Mouse (Mus musculus) MEL (cell line): ENCODE results near the gene Psme2. TPM values are rescaled to one million over a fixed set of nuclear protein-coding genes. Genes with fewer than 3 reads are reported as not detected.

ENCODE experiments used
- DNase-seq: peaks from one replicate; pipeline ENCODE4 v3.0.0; 2011; ENCODE audit warnings: low read depth, low spot score
- H3K27ac ChIP-seq: 2 replicates; pipeline ENCODE4 v1.5.1; 2012; ENCODE audit warnings: low read depth, mild to moderate bottlenecking, control low read depth, low read length, moderate library complexity; ENCODE audit not compliant: control insufficient read depth
- H3K27me3 ChIP-seq, 2 experiments: fragments of 150-350 bp in 1 of 2; sonication (generic) in 1 of 2; 2 replicates each; pipeline ENCODE4 v1.6.1; 2012; ENCODE audit warnings: low read length in 2 of 2, mild to moderate bottlenecking in 2 of 2, improper control_type of control experiment in 1 of 2, moderate library complexity in 1 of 2; ENCODE audit not compliant: insufficient read depth in 2 of 2, control insufficient read depth in 1 of 2
- H3K36me3 ChIP-seq, 2 experiments: 2 replicates each; pipeline ENCODE4 v1.6.1; 2012 to 2014; ENCODE audit warnings: low read length in 2 of 2, improper control_type of control experiment in 1 of 2, inconsistent platforms in 1 of 2, mild to moderate bottlenecking in 1 of 2; ENCODE audit not compliant: insufficient read depth in 2 of 2, control insufficient read depth in 1 of 2
- H3K4me1 ChIP-seq, 2 experiments: fragments of 150-350 bp in 1 of 2; sonication (generic) in 1 of 2; 2 replicates each; pipeline ENCODE4 v1.6.1; 2012; ENCODE audit warnings: low read length in 2 of 2, improper control_type of control experiment in 1 of 2, mild to moderate bottlenecking in 1 of 2; ENCODE audit not compliant: insufficient read depth in 2 of 2, control insufficient read depth in 1 of 2
- H3K4me3 ChIP-seq, 2 experiments: fragments of 150-350 bp in 1 of 2; sonication (generic) in 1 of 2; 2 replicates each; pipeline ENCODE4 v1.5.1; 2012; ENCODE audit warnings: low read depth in 2 of 2, low read length in 2 of 2, mild to moderate bottlenecking in 2 of 2, moderate library complexity in 2 of 2, control low read depth in 1 of 2, improper control_type of control experiment in 1 of 2; ENCODE audit not compliant: control insufficient read depth in 1 of 2, insufficient read depth in 1 of 2
- H3K79me2 ChIP-seq: 2 replicates; pipeline ENCODE4 v1.6.1; 2012; ENCODE audit warnings: mild to moderate bottlenecking, low read length, moderate library complexity; ENCODE audit not compliant: control insufficient read depth, poor library complexity, insufficient read depth
- H3K9ac ChIP-seq: 2 replicates; pipeline ENCODE4 v1.6.1; 2012; ENCODE audit warnings: low read depth, mild to moderate bottlenecking, control low read depth, low read length, moderate library complexity; ENCODE audit not compliant: control insufficient read depth, poor library complexity, severe bottlenecking
- H3K9me3 ChIP-seq: fragments of 150-350 bp; sonication (generic); replicated peaks from 2 replicates; pipeline ENCODE4 v1.6.1; 2012; ENCODE audit warnings: mild to moderate bottlenecking, low read length, improper control_type of control experiment, moderate library complexity; ENCODE audit not compliant: insufficient read depth
- BHLHE40 ChIP-seq: IDR thresholded peaks from 2 replicates; pipeline ENCODE4 v1.6.1; 2012; ENCODE audit warnings: low read depth, mild to moderate bottlenecking, inconsistent platforms, low read length, improper control_type of control experiment, borderline replicate concordance
- CHD2 ChIP-seq: IDR thresholded peaks from 2 replicates; pipeline ENCODE4 v1.6.1; 2011; ENCODE audit warnings: low read length, improper control_type of control experiment
- CTCF ChIP-seq, 3 experiments: IDR thresholded peaks in 2 of 3; conservative IDR thresholded peaks in 1 of 3; 2 replicates each; pipeline ENCODE4 v1.5.1; 2011 to 2012; ENCODE audit warnings: low read length in 3 of 3, low read depth in 2 of 3, mild to moderate bottlenecking in 2 of 3, improper control_type of control experiment in 1 of 3, inconsistent platforms in 1 of 3, mixed read lengths in 1 of 3, moderate library complexity in 1 of 3; ENCODE audit not compliant: control insufficient read depth in 1 of 3, insufficient read depth in 1 of 3, poor library complexity in 1 of 3, severe bottlenecking in 1 of 3
- E2F4 ChIP-seq: IDR thresholded peaks from 2 replicates; pipeline ENCODE4 v1.6.1; 2011; ENCODE audit warnings: low read depth, low read length, improper control_type of control experiment, borderline replicate concordance
- ELF1 ChIP-seq: IDR thresholded peaks from 2 replicates; pipeline ENCODE4 v1.6.1; 2014; ENCODE audit warnings: low read depth, mild to moderate bottlenecking, inconsistent platforms, low read length, improper control_type of control experiment, moderate library complexity
- EP300 ChIP-seq, 2 experiments: IDR thresholded peaks; 2 replicates each; pipeline ENCODE4 v1.6.1; 2011; ENCODE audit warnings: improper control_type of control experiment in 2 of 2, low read length in 2 of 2, low read depth in 1 of 2, mild to moderate bottlenecking in 1 of 2
- ETS1 ChIP-seq: IDR thresholded peaks from 2 replicates; pipeline ENCODE4 v1.6.1; 2012; ENCODE audit warnings: low read depth, mild to moderate bottlenecking, inconsistent platforms, low read length, improper control_type of control experiment, moderate library complexity
- GATA1 ChIP-seq: IDR thresholded peaks from 2 replicates; pipeline ENCODE4 v1.6.1; 2011; ENCODE audit warnings: low read depth, low read length, improper control_type of control experiment
- HCFC1 ChIP-seq: IDR thresholded peaks from 2 replicates; pipeline ENCODE4 v1.6.1; 2012; ENCODE audit warnings: low read depth, mild to moderate bottlenecking, inconsistent platforms, low read length, improper control_type of control experiment, moderate library complexity
- KAT2A ChIP-seq: conservative IDR thresholded peaks from 2 replicates; pipeline ENCODE4 v1.6.1; 2012; ENCODE audit warnings: low read depth, low read length, improper control_type of control experiment, inconsistent platforms
- MAFK ChIP-seq: IDR thresholded peaks from 2 replicates; pipeline ENCODE4 v1.6.1; 2011; ENCODE audit warnings: low read depth, mild to moderate bottlenecking, low read length, improper control_type of control experiment, borderline replicate concordance
- MAZ ChIP-seq: IDR thresholded peaks from 2 replicates; pipeline ENCODE4 v1.6.1; 2012; ENCODE audit warnings: low read depth, mild to moderate bottlenecking, inconsistent platforms, low read length, improper control_type of control experiment
- MEF2A ChIP-seq: IDR thresholded peaks from 2 replicates; pipeline ENCODE4 v1.6.1; 2014; ENCODE audit warnings: low read depth, mild to moderate bottlenecking, inconsistent platforms, low read length, improper control_type of control experiment; ENCODE audit not compliant: poor library complexity, insufficient replicate concordance, severe bottlenecking; ENCODE audit errors: extremely low read depth
- MXI1 ChIP-seq: IDR thresholded peaks from 2 replicates; pipeline ENCODE4 v1.6.1; 2011; ENCODE audit warnings: mild to moderate bottlenecking, low read depth, low read length, improper control_type of control experiment
- MYB ChIP-seq: IDR thresholded peaks from 2 replicates; pipeline ENCODE4 v1.6.1; 2011; ENCODE audit warnings: mild to moderate bottlenecking, low read depth, low read length, improper control_type of control experiment
- MYC ChIP-seq: IDR thresholded peaks from 2 replicates; pipeline ENCODE4 v1.6.1; 2011; ENCODE audit warnings: low read depth, mild to moderate bottlenecking, low read length, improper control_type of control experiment, moderate library complexity
- NELFE ChIP-seq: IDR thresholded peaks from 2 replicates; pipeline ENCODE4 v1.6.1; 2011; ENCODE audit warnings: low read depth, low read length, improper control_type of control experiment
- NRF1 ChIP-seq: IDR thresholded peaks from 2 replicates; pipeline ENCODE4 v1.6.1; 2014; ENCODE audit warnings: low read depth, mild to moderate bottlenecking, inconsistent platforms, low read length, improper control_type of control experiment, moderate library complexity; ENCODE audit not compliant: poor library complexity, insufficient read depth, severe bottlenecking
- POLR2A ChIP-seq, 2 experiments: IDR thresholded peaks; 2 replicates each; pipeline ENCODE4 v1.6.1; 2011 to 2012; ENCODE audit warnings: low read length in 2 of 2, mild to moderate bottlenecking in 2 of 2, control low read depth in 1 of 2, improper control_type of control experiment in 1 of 2, low read depth in 1 of 2, moderate library complexity in 1 of 2; ENCODE audit not compliant: control insufficient read depth in 1 of 2, insufficient read depth in 1 of 2, poor library complexity in 1 of 2
- POLR2AphosphoS2 ChIP-seq: IDR thresholded peaks from 2 replicates; pipeline ENCODE4 v1.6.1; 2011; ENCODE audit warnings: low read length, improper control_type of control experiment
- RCOR1 ChIP-seq: IDR thresholded peaks from 2 replicates; pipeline ENCODE4 v1.6.1; 2012; ENCODE audit warnings: low read depth, mild to moderate bottlenecking, inconsistent platforms, low read length, improper control_type of control experiment
- SIN3A ChIP-seq: IDR thresholded peaks from 2 replicates; pipeline ENCODE4 v1.6.1; 2012; ENCODE audit warnings: low read length, improper control_type of control experiment, inconsistent platforms
- SMC3 ChIP-seq: IDR thresholded peaks from 2 replicates; pipeline ENCODE4 v1.6.1; 2011; ENCODE audit warnings: low read depth, low read length, improper control_type of control experiment
- TAL1 ChIP-seq: IDR thresholded peaks from 2 replicates; pipeline ENCODE4 v1.6.1; 2012; ENCODE audit warnings: mild to moderate bottlenecking, inconsistent platforms, low read length, moderate library complexity, mixed read lengths
- TBP ChIP-seq: IDR thresholded peaks from 2 replicates; pipeline ENCODE4 v1.8.0; 2011; ENCODE audit warnings: low read depth, low read length, improper control_type of control experiment
- TCF12 ChIP-seq: IDR thresholded peaks from 2 replicates; pipeline ENCODE4 v1.6.1; 2014; ENCODE audit warnings: low read depth, mild to moderate bottlenecking, inconsistent platforms, low read length, improper control_type of control experiment, moderate library complexity
- UBTF ChIP-seq: IDR thresholded peaks from 2 replicates; pipeline ENCODE4 v1.6.1; 2012; ENCODE audit warnings: low read depth, mild to moderate bottlenecking, inconsistent platforms, low read length, improper control_type of control experiment, moderate library complexity, borderline replicate concordance; ENCODE audit not compliant: insufficient read depth
- USF1 ChIP-seq: IDR thresholded peaks from 2 replicates; pipeline ENCODE4 v1.6.1; 2014; ENCODE audit warnings: low read depth, mild to moderate bottlenecking, inconsistent platforms, low read length, improper control_type of control experiment, moderate library complexity
- ZKSCAN1 ChIP-seq: IDR thresholded peaks from 2 replicates; pipeline ENCODE4 v1.6.1; 2012; ENCODE audit warnings: low read depth, mild to moderate bottlenecking, inconsistent platforms, low read length, improper control_type of control experiment, moderate library complexity
- ZNF384 ChIP-seq: IDR thresholded peaks from 2 replicates; pipeline ENCODE4 v1.6.1; 2012; ENCODE audit warnings: low read depth, mild to moderate bottlenecking, inconsistent platforms, low read length, improper control_type of control experiment
- polyA plus RNA-seq, 2 experiments: library from polyadenylated mRNA; stranded (reverse) in 1 of 2; unstranded in 1 of 2; fragments of >175 nt in 1 of 2; fragments of >200 nt in 1 of 2; gene quantifications; 2 replicates each; pipeline versions ENCODE4 v1.2.1 to v1.2.4; 2012; ENCODE audit warnings: low replicate concordance in 2 of 2, low read depth in 1 of 2; ENCODE audit not compliant: insufficient read length in 2 of 2, insufficient read depth in 1 of 2, missing spikeins in 1 of 2
- total RNA-seq: library from RNA; depleted of rRNA; stranded (reverse); fragments of 300-350 nt; gene quantifications from 2 replicates; pipeline ENCODE4 v1.2.3, GENCODE M21; 2012

Gene Psme2
- total and polyA plus RNA-seq, 3 experiments = 143 to 231 TPM; not detected in 1

GRCm38 (mm10) chr14:55560202-55561073 is 30.5 kb downstream of the Psme2 start, which contains the start of gene A730061H03Rik (continued):
- peak; percentile 72 for TF ChIP-seq HCFC1
- peak; percentile 91 for TF ChIP-seq BHLHE40
- peak in 1 of 2 experiments; percentile 10; a peak in 1 of 4 replicates for TF ChIP-seq EP300 (IDR thresholded peaks at IDR 0.05; ENCODE audit: low read depth in 1 of 2, low read length in 2 of 2)
- no peak; a peak in 1 of 6 replicates for TF ChIP-seq CTCF (IDR thresholded peaks at IDR 0.05 in 2 of 3, conservative IDR thresholded peaks at IDR 0.05 in 1 of 3; ENCODE audit: control insufficient read depth in 1 of 3, insufficient read depth in 1 of 3, low read depth in 2 of 3, low read length in 3 of 3, poor library complexity in 1 of 3, severe bottlenecking in 1 of 3)
- TF ChIP-seq MYB = 0 out of 2 replicates have a peak, but pooled peaks have one; percentile 14

GRCm38 (mm10) chr14:55559799-55560201 is 31.1 kb downstream of the Psme2 start, which contains the start of gene Dcaf11:
Gene Dcaf11, plus strand, starts transcription at chr14:55560006.
- H3K4me1 ChIP-seq = peaks cover 7 to 30% of the 10 kb centered on the region in 2 experiments; a peak in 3 of 4 replicates
- H3K27me3 ChIP-seq = no peaks in the 10 kb centered on the region
- DNase-seq = peak; percentile 97
- no peaks in the 10 kb centered on the region for H3K9me3 ChIP-seq
- peaks cover 0 to 24% of the 10 kb centered on the region in 2 experiments; a peak in 2 of 4 replicates for H3K36me3 ChIP-seq
- peak within 1 kb of the TSS; percentile 68 to 81 for H3K4me3 ChIP-seq
- H3K79me2 ChIP-seq = no peaks in the 10 kb centered on the region; the same call in none of the 2 replicates
- peak within 1 kb of the TSS; percentile 87 for H3K27ac ChIP-seq
- peak within 1 kb of the TSS; percentile 75 for H3K9ac ChIP-seq
- peak; percentile 69; the same call in 1 of the 2 replicates for TF ChIP-seq UBTF
- peak; percentile 50 for TF ChIP-seq NELFE
- no peak for TF ChIP-seq MYC
- no peak for TF ChIP-seq MEF2A
- TF ChIP-seq NRF1 = peak; percentile 84
- TF ChIP-seq SMC3 = 0 out of 2 replicates have a peak, but pooled peaks have one; percentile 5
- 0 out of 2 replicates have a peak, but pooled peaks have one; percentile 39 for TF ChIP-seq USF1
- TF ChIP-seq EP300 (IDR thresholded peaks at IDR 0.05; ENCODE audit: low read depth in 1 of 2, low read length in 2 of 2) = no peak; a peak in 1 of 4 replicates
- no peak for TF ChIP-seq TBP
- TF ChIP-seq POLR2AphosphoS2 = peak; percentile 23; the same call in 1 of the 2 replicates
- TF ChIP-seq KAT2A = no peak
- TF ChIP-seq ZKSCAN1 = no peak
- no peak for TF ChIP-seq MAFK
- TF ChIP-seq ZNF384 = no peak
- TF ChIP-seq HCFC1 = peak; percentile 69; the same call in 1 of the 2 replicates
- TF ChIP-seq ETS1 = no peak
- no peak for TF ChIP-seq CHD2
- TF ChIP-seq RCOR1 = no peak
- TF ChIP-seq ELF1 = peak; percentile 52; the same call in 1 of the 2 replicates
- TF ChIP-seq SIN3A = peak; percentile 62; the same call in 1 of the 2 replicates
- TF ChIP-seq BHLHE40 = no peak
- 0 out of 6 replicates have a peak, but pooled peaks of 1 of the 3 experiments have one; percentile 5 for TF ChIP-seq CTCF (IDR thresholded peaks at IDR 0.05 in 2 of 3, conservative IDR thresholded peaks at IDR 0.05 in 1 of 3; ENCODE audit: control insufficient read depth in 1 of 3, insufficient read depth in 1 of 3, low read depth in 2 of 3, low read length in 3 of 3, poor library complexity in 1 of 3, severe bottlenecking in 1 of 3)
- peak; percentile 67 to 72 for TF ChIP-seq POLR2A (IDR thresholded peaks at IDR 0.05; ENCODE audit: control insufficient read depth in 1 of 2, insufficient read depth in 1 of 2, low read depth in 1 of 2, low read length in 2 of 2, poor library complexity in 1 of 2)
- no peak; the same call in 1 of the 2 replicates for TF ChIP-seq MXI1
- no peak; the same call in 1 of the 2 replicates for TF ChIP-seq E2F4
- TF ChIP-seq MAZ = no peak
- TF ChIP-seq TAL1 = no peak
- TF ChIP-seq GATA1 = no peak
- TF ChIP-seq TCF12 = 0 out of 2 replicates have a peak, but pooled peaks have one; percentile 30
